Mouse (Mus musculus): ENCODE data around the gene Il21r. TPM values are rescaled to one million over a fixed set of nuclear protein-coding genes. Genes with fewer than 3 reads are reported as not detected.
A peak's percentile ranks its signal among the peaks of the same experiment; 100 is the strongest.

Gene Il21r
- total and polyA plus RNA-seq, 3 experiments: 103 to 252 (median 142) TPM

GRCm38 (mm10) chr7:125586355-125586754, 16.9 kb upstream of the Il21r start:
- peaks cover 60 to 66% of the 10 kb centered on the region in 2 experiments for H3K4me1 ChIP-seq (ENCODE audit: control insufficient read depth in 1 of 2, insufficient read depth in 2 of 2)
- TF ChIP-seq IRF4 (IDR thresholded peaks at IDR 0.05; ENCODE audit: low read depth, low read length): no peak
- TF ChIP-seq MEF2A (IDR thresholded peaks at IDR 0.05; ENCODE audit: borderline replicate concordance, low read depth, low read length): no peak
- no peak for TF ChIP-seq JUND (conservative IDR thresholded peaks at IDR 0.05; ENCODE audit: low read depth, low read length)
- no peak for TF ChIP-seq ZNF384 (IDR thresholded peaks at IDR 0.05; ENCODE audit: low read depth, low read length)
- no peak for TF ChIP-seq SIN3A (IDR thresholded peaks at IDR 0.05; ENCODE audit: low read length)
- TF ChIP-seq TBP (conservative IDR thresholded peaks at IDR 0.05; ENCODE audit: low read depth, low read length): no peak
- TF ChIP-seq JUN (IDR thresholded peaks at IDR 0.05; ENCODE audit: insufficient read depth, low read depth, low read length): no peak
- no peak for TF ChIP-seq ETS1 (conservative IDR thresholded peaks at IDR 0.05; ENCODE audit: low read depth, low read length)
- no peaks in the 10 kb centered on the region for H3K27me3 ChIP-seq (replicated peaks)
- dilution Hi-C loops (cut with MboI; ENCODE audit: extremely low pct_ligation_motif_present, extremely low pct_unique_long_range_greater_than_20kb, low sequenced_read_pairs): no loop called here
- H3K4me2 ChIP-seq (ENCODE audit: insufficient read depth, low read depth, poor library complexity, severe bottlenecking): no peak overlapping the region
- in situ Hi-C loops (cut with MboI; ENCODE audit: low pct_ligation_motif_present, low pct_unique_long_range_greater_than_20kb, low sequenced_read_pairs): no loop called here
- H3K27ac ChIP-seq (ENCODE audit: insufficient read depth, low read depth): no peak overlapping the region
- no peak overlapping the region for H3K9ac ChIP-seq (ENCODE audit: insufficient read depth, low read depth)
- H3K36me3 ChIP-seq (replicated peaks in 1 of 2; ENCODE audit: control insufficient read depth in 1 of 2, insufficient read depth in 1 of 2, low read length in 1 of 2): peaks cover 0 to 4% of the 10 kb centered on the region in 2 experiments
- no peaks in the 10 kb centered on the region for H3K79me2 ChIP-seq (replicated peaks; ENCODE audit: control insufficient read depth, extremely low read depth, insufficient read depth, poor library complexity, severe bottlenecking)
- peak overlapping the region in 1 of 3 experiments; percentile 20 for H3K4me3 ChIP-seq (replicated peaks in 1 of 3; ENCODE audit: low read depth in 2 of 3, low read length in 2 of 3, poor library complexity in 1 of 3)
- H3K9me3 ChIP-seq (replicated peaks; ENCODE audit: low read length): peaks cover 4% of the 10 kb centered on the region
- no peak for DNase-seq (ENCODE audit: extremely low read depth)

DNA sequence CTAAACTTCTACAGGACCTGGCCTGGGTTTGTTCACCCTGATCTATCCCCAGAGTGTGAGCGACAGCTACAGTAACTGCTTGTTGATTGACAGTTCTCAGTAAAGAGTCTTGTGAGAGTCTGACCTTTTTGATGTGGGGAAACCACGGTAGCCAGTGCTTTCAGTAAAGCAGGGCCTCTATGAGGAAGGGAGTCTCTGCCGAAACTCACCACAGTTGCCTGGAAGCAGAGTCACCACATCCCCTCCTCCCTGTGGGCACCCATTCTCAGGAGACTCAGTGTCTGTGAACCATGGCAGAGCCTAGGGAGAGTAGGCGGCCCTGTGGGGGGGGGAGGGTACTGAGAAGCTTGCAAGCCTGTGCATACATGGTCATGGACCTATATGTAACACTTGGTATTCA, 14.5 kb upstream of the Il21r start:
- Histone ChIP-seq H3K9ac (ENCODE audit: insufficient read depth, low read depth) (no peak overlapping the region), H3K4me2 (ENCODE audit: insufficient read depth, low read depth, poor library complexity, severe bottlenecking) (peak overlapping the region; percentile 53), H3K79me2 (replicated peaks; ENCODE audit: control insufficient read depth, extremely low read depth, insufficient read depth, poor library complexity, severe bottlenecking) (no peaks in the 10 kb centered on the region), H3K36me3 (replicated peaks in 1 of 2; ENCODE audit: control insufficient read depth in 1 of 2, insufficient read depth in 1 of 2, low read length in 1 of 2) (peaks cover 0 to 4% of the 10 kb centered on the region in 2 experiments), H3K27me3 (replicated peaks) (no peaks in the 10 kb centered on the region), H3K4me3 (replicated peaks in 1 of 3; ENCODE audit: low read depth in 2 of 3, low read length in 2 of 3, poor library complexity in 1 of 3) (no peak overlapping the region), H3K27ac (ENCODE audit: insufficient read depth, low read depth) (peak overlapping the region; percentile 44), H3K4me1 (ENCODE audit: control insufficient read depth in 1 of 2, insufficient read depth in 2 of 2) (peaks cover 58 to 60% of the 10 kb centered on the region in 2 experiments), H3K9me3 (replicated peaks; ENCODE audit: low read length) (peaks cover 4% of the 10 kb centered on the region)
- in situ Hi-C loops (cut with MboI; ENCODE audit: low pct_ligation_motif_present, low pct_unique_long_range_greater_than_20kb, low sequenced_read_pairs) (no loop called here), dilution Hi-C loops (cut with MboI; ENCODE audit: extremely low pct_ligation_motif_present, extremely low pct_unique_long_range_greater_than_20kb, low sequenced_read_pairs) (no loop called here)
- peak; percentile 85 for DNase-seq (ENCODE audit: extremely low read depth)
- TF ChIP-seq JUND (conservative IDR thresholded peaks at IDR 0.05; ENCODE audit: low read depth, low read length): no peak
- peak; percentile 79 for TF ChIP-seq TCF12 (IDR thresholded peaks at IDR 0.05; ENCODE audit: low read depth, low read length)
- TF ChIP-seq HCFC1 (IDR thresholded peaks at IDR 0.05; ENCODE audit: low read depth, low read length): no peak
- no peak for TF ChIP-seq POLR2AphosphoS2 (IDR thresholded peaks at IDR 0.05; ENCODE audit: low read depth, low read length)
- peak; percentile 86 for TF ChIP-seq IRF4 (IDR thresholded peaks at IDR 0.05; ENCODE audit: low read depth, low read length)
- TF ChIP-seq EP300 (IDR thresholded peaks at IDR 0.05; ENCODE audit: low read length): peak; percentile 85
- peak; percentile 26; the same call in 1 of the 2 replicates for TF ChIP-seq SMC3 (IDR thresholded peaks at IDR 0.05; ENCODE audit: low read depth, low read length)
- peak; percentile 73 for TF ChIP-seq MAZ (IDR thresholded peaks at IDR 0.05; ENCODE audit: low read depth, low read length)
- TF ChIP-seq MYC (IDR thresholded peaks at IDR 0.05; ENCODE audit: low read depth, low read length): 0 out of 2 replicates have a peak, but pooled peaks have one; percentile 21
- no peak for TF ChIP-seq ZMIZ1 (IDR thresholded peaks at IDR 0.05; ENCODE audit: low read depth, low read length)
- peak; percentile 51; the same call in 1 of the 2 replicates for TF ChIP-seq ELF1 (IDR thresholded peaks at IDR 0.05; ENCODE audit: low read depth, low read length)
- TF ChIP-seq RCOR1 (conservative IDR thresholded peaks at IDR 0.05; ENCODE audit: low read depth, low read length): peak; percentile 80; the same call in 1 of the 2 replicates
- TF ChIP-seq E2F4 (IDR thresholded peaks at IDR 0.05; ENCODE audit: insufficient replicate concordance, low read depth, low read length): no peak
- TF ChIP-seq PAX5 (IDR thresholded peaks at IDR 0.05; ENCODE audit: low read length): no peak
- no peak for TF ChIP-seq ZC3H11A (IDR thresholded peaks at IDR 0.05; ENCODE audit: low read depth, low read length)
- no peak; the same call in 1 of the 2 replicates for TF ChIP-seq MXI1 (IDR thresholded peaks at IDR 0.05; ENCODE audit: low read depth, low read length)
- TF ChIP-seq NRF1 (IDR thresholded peaks at IDR 0.05; ENCODE audit: low read depth, low read length): 0 out of 2 replicates have a peak, but pooled peaks have one; percentile 21
- no peak for TF ChIP-seq USF1 (IDR thresholded peaks at IDR 0.05; ENCODE audit: low read depth, low read length)
- TF ChIP-seq MAX (IDR thresholded peaks at IDR 0.05; ENCODE audit: low read length): no peak
- TF ChIP-seq RAD21 (IDR thresholded peaks at IDR 0.05; ENCODE audit: low read depth, low read length): peak; percentile 2; the same call in 1 of the 2 replicates
- TF ChIP-seq NELFE (IDR thresholded peaks at IDR 0.05; ENCODE audit: low read depth, low read length): no peak
- no peak for TF ChIP-seq CHD1 (IDR thresholded peaks at IDR 0.05; ENCODE audit: low read depth, low read length)
- no peak for TF ChIP-seq UBTF (IDR thresholded peaks at IDR 0.05; ENCODE audit: low read depth, low read length)
- peak; percentile 87 for TF ChIP-seq CHD2 (IDR thresholded peaks at IDR 0.05; ENCODE audit: low read length)
- TF ChIP-seq TBP (conservative IDR thresholded peaks at IDR 0.05; ENCODE audit: low read depth, low read length): no peak
- TF ChIP-seq POLR2A (IDR thresholded peaks at IDR 0.05; ENCODE audit: low read depth, low read length): no peak
- TF ChIP-seq ZKSCAN1 (IDR thresholded peaks at IDR 0.05; ENCODE audit: borderline replicate concordance, low read depth, low read length): no peak
- peak; percentile 92 for TF ChIP-seq ETS1 (conservative IDR thresholded peaks at IDR 0.05; ENCODE audit: low read depth, low read length)
- no peak for TF ChIP-seq USF2 (conservative IDR thresholded peaks at IDR 0.05; ENCODE audit: low read depth, low read length)
